Mouse (Mus musculus) intestine, postnatal 0 days (tissue): ENCODE measurements around the gene BC052040. TPM values are rescaled to one million over a fixed set of nuclear protein-coding genes. Genes with fewer than 3 reads are reported as not detected.
A peak's percentile ranks its signal among the peaks of the same experiment; 100 is the strongest.

Experiments
- ATAC-seq: fragments of 200-750 bp; cut with Nextera tagmentation; 2 replicates; pipeline ENCODE4 v1.8.0; 2017; ENCODE audit warnings: mild to moderate bottlenecking, moderate TSS enrichment, moderate library complexity
- H3K27ac ChIP-seq: fragments of 300-500 bp; sonication (generic); 2 replicates; pipeline ENCODE4 v1.5.1; 2014; ENCODE audit warnings: mild to moderate bottlenecking, low read depth, low read length, moderate library complexity
- H3K27me3 ChIP-seq: fragments of 300-500 bp; sonication (generic); replicated peaks from 2 replicates; pipeline ENCODE4 v1.6.1; 2014; ENCODE audit warnings: low read length, mixed read lengths; ENCODE audit not compliant: control insufficient read depth, insufficient read depth
- H3K36me3 ChIP-seq: fragments of 300-500 bp; sonication (generic); 2 replicates; pipeline ENCODE4 v1.6.1; 2014; ENCODE audit warnings: mild to moderate bottlenecking, moderate library complexity; ENCODE audit not compliant: control insufficient read depth, insufficient read depth
- H3K4me1 ChIP-seq: fragments of 300-500 bp; sonication (generic); replicated peaks from 2 replicates; pipeline ENCODE4 v1.6.1; 2014; ENCODE audit warnings: antibody characterized with exemption, low read length, mixed read lengths; ENCODE audit not compliant: control insufficient read depth, insufficient read depth
- H3K4me2 ChIP-seq: fragments of 300-500 bp; sonication (generic); replicated peaks from 2 replicates; pipeline ENCODE4 v1.6.1; 2014; ENCODE audit warnings: low read depth, mild to moderate bottlenecking, moderate library complexity
- H3K4me3 ChIP-seq: fragments of 300-500 bp; sonication (generic); 2 replicates; pipeline ENCODE4 v1.5.1; 2014; ENCODE audit warnings: low read depth, low read length
- H3K9ac ChIP-seq: fragments of 300-500 bp; sonication (generic); 2 replicates; pipeline ENCODE4 v1.6.1; 2014; ENCODE audit warnings: mild to moderate bottlenecking, low read depth, low read length
- H3K9me3 ChIP-seq: fragments of 300-500 bp; sonication (generic); 2 replicates; pipeline ENCODE4 v1.6.1; 2016; ENCODE audit warnings: mixed run types; ENCODE audit not compliant: control insufficient read depth
- CTCF ChIP-seq: sonication (generic); IDR thresholded peaks from 2 replicates; pipeline ENCODE4 v1.5.1; 2016; ENCODE audit warnings: low read depth, mild to moderate bottlenecking, control low read depth, antibody characterized with exemption, moderate library complexity
- WGBS: fragments of 180-500 bp; shearing (Covaris S2); extraction: QIAGEN DNeasy Blood & Tissue Kit; methylation state at CpG from one replicate; pipeline ENCODE4 v1.1.7; 2014; 5-methylcytosine and 5-hydroxymethylcytosine counted together
- polyA plus RNA-seq: library from polyadenylated mRNA; unstranded; fragments of >200 nt; fragmentation: Nextera tagmentation; extraction: Ambion mirVana; gene quantifications from 2 replicates; pipeline ENCODE4 v1.2.1, GENCODE M21; 2015

BC052040 gene
- polyA plus RNA-seq, 1 experiment from 2014 or later = 4.7 TPM

DNA sequence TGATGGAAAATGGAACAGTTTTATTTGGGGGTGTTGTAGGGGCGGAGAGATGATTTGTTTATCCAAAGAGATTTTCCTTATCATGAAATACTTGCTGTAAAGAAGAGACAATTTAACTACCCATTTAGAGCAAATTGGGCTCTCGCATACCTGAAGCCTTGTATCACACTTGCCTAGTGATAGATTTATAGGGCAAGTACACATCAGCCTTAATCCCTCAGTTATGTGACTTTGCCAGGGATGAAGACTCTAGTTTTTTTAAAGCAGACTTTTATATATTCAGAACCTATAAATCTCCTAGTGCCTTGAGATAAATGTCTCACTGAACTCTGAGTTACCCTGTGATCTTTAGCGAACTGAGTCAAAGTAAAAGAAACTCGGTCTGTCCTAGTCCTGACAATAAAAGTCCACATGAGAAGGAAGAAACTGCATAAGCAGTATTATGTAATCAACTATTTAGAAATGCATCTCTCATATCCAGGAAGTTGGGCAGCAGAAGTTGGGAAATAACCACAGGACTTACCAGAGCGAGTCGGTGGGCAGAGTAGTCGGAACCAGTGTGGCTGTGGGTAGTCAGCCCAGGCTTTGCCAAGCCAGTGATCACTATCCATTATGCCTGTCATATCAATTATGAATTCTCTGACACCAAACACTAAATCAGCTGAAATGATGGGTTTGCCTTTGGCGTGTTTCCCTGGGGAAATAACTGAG is 183.2 kb downstream of the BC052040 start:
- Histone ChIP-seq H3K9me3 (no peaks in the 10 kb centered on the region), H3K27me3 (no peaks in the 10 kb centered on the region), H3K4me3 (no peak overlapping the region), H3K36me3 (no peaks in the 10 kb centered on the region), H3K4me1 (no peaks in the 10 kb centered on the region), H3K4me2 (no peak overlapping the region), H3K9ac (no peak overlapping the region), H3K27ac (no peak overlapping the region)
- WGBS = 64% methylated on average over 8 of the region's 8 CpGs
- ATAC-seq = peak; percentile 53; the same call in 1 of the 2 replicates
- TF ChIP-seq CTCF = no peak

DNA sequence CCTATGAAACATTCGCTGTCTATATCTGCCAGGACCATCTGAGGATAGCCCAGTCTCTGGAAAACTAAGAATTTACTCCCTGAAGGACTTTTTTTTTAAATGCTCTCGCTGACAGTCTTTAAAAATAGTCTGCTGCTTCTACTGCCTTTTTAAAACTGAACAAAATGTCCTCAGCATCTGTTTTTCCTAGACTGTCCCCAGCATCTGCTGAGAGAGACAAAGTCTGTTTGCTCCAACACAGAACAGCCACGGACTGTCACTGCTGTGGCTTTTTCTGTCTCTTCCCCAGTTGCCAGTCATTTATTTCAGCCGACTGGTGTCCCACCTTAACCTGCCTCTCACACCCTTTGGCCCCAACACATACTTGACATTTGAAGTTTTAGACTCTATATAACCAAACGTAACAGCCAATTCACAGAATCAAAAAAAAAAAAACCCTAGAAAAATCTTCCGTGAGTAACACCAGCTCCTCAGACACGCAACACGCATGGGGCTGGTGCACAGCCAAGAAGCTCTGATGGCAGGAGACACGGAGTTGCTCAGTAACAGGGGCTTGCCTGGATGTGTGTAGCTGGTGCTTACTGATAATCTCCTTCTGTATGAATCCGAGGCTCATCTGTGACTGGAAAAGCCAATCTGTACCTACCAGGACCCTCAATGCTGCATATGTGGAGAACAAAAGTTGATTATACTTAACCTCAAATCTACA is 188.2 kb downstream of the BC052040 start:
- no peak overlapping the region for H3K27ac ChIP-seq
- TF ChIP-seq CTCF = no peak
- H3K4me2 ChIP-seq = no peak overlapping the region
- no peak for ATAC-seq
- H3K27me3 ChIP-seq = no peaks in the 10 kb centered on the region
- no peaks in the 10 kb centered on the region for H3K36me3 ChIP-seq
- H3K4me3 ChIP-seq = no peak overlapping the region
- no peak overlapping the region for H3K9ac ChIP-seq
- H3K4me1 ChIP-seq = no peaks in the 10 kb centered on the region
- 87% methylated on average over 10 of the region's 10 CpGs for WGBS
- H3K9me3 ChIP-seq = no peaks in the 10 kb centered on the region

DNA sequence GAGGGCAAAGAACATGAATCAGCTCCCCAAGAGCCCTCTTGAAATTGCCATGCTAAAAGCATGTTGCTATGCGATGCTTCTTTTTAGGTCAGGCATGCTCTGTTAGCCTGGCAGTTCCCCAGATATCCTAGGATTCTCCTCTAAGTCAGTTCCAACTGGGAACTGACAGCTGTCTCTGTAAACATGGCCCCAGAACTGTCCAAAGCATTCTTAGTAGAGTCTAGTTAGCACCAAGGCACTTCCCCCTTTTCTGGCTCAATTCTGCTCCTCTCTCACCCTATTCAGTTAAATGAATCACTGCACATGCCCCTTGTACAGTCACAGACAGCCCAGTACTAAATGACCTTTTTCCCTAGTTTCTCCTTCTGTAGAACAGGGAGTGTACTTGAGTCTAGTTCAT is 191.2 kb downstream of the BC052040 start:
- Histone ChIP-seq H3K4me1 (no peaks in the 10 kb centered on the region), H3K36me3 (no peaks in the 10 kb centered on the region), H3K27me3 (no peaks in the 10 kb centered on the region), H3K4me3 (no peak overlapping the region), H3K9ac (no peak overlapping the region), H3K4me2 (no peak overlapping the region), H3K9me3 (no peaks in the 10 kb centered on the region), H3K27ac (no peak overlapping the region)
- WGBS = 88% methylated on average over 1 of the region's 1 CpGs
- no peak for ATAC-seq
- no peak for TF ChIP-seq CTCF

DNA sequence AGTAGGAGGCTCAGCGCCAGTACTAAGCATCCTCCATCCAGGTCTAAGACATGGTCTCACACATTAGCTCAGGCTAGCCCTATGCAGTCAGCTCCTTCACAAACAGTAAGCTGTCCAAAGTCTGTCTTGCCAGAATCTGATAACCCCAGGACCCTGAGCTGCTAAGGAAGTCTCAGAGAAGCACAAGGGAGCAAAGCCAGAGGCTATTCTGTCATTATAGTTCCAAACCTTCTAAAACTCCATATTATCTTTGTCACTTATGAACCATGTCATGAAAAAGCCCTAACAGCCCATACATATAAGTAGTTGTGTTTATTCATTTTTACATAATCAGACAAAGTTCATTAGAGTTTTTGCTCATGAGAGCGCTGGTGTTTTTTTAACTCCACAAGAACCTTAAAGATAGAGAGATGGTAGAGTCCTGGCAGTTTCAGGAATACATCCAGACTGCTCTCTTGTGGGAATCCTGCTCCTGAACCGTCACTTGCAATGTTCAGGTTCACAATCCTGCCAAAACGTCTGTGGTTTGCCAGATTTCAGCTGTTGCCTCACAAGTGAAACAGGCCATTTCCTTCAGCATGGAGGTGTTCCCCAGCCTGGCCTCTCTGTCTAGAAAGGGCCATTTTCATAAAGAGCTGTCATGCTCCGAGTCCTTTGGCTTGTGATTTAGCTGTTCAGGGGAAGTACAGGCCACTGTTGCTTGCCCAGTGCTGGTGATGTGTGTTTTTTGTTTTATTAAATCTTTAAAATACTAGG is 192.8 kb downstream of the BC052040 start:
- H3K27me3 ChIP-seq = no peaks in the 10 kb centered on the region
- H3K27ac ChIP-seq = no peak overlapping the region
- H3K4me3 ChIP-seq = no peak overlapping the region
- no peaks in the 10 kb centered on the region for H3K9me3 ChIP-seq
- TF ChIP-seq CTCF = no peak
- 75% methylated on average over 5 of the region's 5 CpGs for WGBS
- no peak overlapping the region for H3K9ac ChIP-seq
- H3K4me2 ChIP-seq = no peak overlapping the region
- no peaks in the 10 kb centered on the region for H3K4me1 ChIP-seq
- 0 out of 2 replicates have a peak, but pooled peaks have one; percentile 25 for ATAC-seq
- no peaks in the 10 kb centered on the region for H3K36me3 ChIP-seq

DNA sequence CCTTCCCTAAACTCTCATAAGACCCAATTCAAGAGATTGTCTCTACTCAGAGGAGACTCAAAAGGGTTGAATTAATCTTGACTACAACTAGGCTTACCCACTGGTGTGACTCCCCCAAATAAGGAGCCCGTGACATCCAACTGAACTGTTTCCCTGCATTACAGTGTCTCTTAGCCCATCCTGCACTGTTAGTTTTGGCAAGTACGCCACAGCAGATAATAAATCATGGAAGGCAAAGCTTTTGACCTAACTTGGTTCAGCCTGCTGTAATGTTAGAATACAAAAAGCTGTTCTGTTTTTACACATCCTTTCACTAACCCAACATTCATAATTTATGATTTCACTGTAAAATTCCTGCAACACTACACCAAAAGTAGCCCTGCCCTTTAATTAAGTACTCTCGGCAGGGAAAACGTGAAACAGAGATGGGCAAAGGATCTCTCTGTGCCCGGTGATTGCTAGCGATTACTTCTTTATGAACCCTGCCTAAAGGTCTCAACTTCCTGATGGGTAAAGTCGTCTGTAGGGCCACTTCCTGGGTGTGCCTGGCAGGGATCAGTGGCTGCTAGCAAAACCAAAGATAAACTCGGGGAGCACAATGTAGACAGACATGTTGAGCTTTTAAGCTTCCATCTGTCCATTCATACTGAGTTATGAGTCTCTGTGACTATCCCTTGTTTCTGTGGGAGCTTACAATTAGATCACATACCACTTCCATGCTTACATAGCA is 194.1 kb downstream of the BC052040 start:
- 48% methylated on average over 8 of the region's 8 CpGs for WGBS
- Histone ChIP-seq H3K4me3 (no peak overlapping the region), H3K9ac (no peak overlapping the region), H3K9me3 (no peaks in the 10 kb centered on the region), H3K27ac (no peak overlapping the region), H3K4me2 (no peak overlapping the region), H3K36me3 (no peaks in the 10 kb centered on the region), H3K27me3 (no peaks in the 10 kb centered on the region), H3K4me1 (0 out of 2 replicates have a peak, but pooled peaks cover 4% of the 10 kb centered on the region)
- no peak for TF ChIP-seq CTCF
- ATAC-seq = no peak
